Mouse (Mus musculus) liver, adult 2 months (tissue): Measurements from ENCODE around the gene Tas2r121.

Source experiments
- CTCF ChIP-seq: fragments of 200-500 bp; IDR thresholded peaks from 2 replicates; pipeline ENCODE4 v1.5.1; 2011; ENCODE audit warnings: low read depth, low read length, control low read depth
- POLR2A ChIP-seq: fragments of 200-500 bp; IDR thresholded peaks from 2 replicates; pipeline ENCODE4 v1.6.1; 2011; ENCODE audit warnings: low read length, control low read depth; ENCODE audit not compliant: insufficient read depth; ENCODE audit errors: extremely low read depth

- TF ChIP-seq CTCF, result no peak
- no peak for TF ChIP-seq POLR2A
Measured at GRCm38 (mm10) chr6:132700907-132701306, at the start of gene Tas2r121.
